Mouse (Mus musculus) olfactory bulb, adult 2 months (tissue): ENCODE results near the gene Lmbr1. TPM values are rescaled to one million over a fixed set of nuclear protein-coding genes. Genes with fewer than 3 reads are reported as not detected.

Experiments used
- H3K27ac ChIP-seq: fragments of 200-500 bp; 2 replicates; pipeline ENCODE4 v1.5.1; 2012; ENCODE audit warnings: low read depth, low read length; ENCODE audit not compliant: insufficient read depth
- H3K4me1 ChIP-seq: fragments of 200-500 bp; 2 replicates; pipeline ENCODE4 v1.6.1; 2012; ENCODE audit warnings: low read length; ENCODE audit not compliant: control insufficient read depth, insufficient read depth
- H3K4me3 ChIP-seq: fragments of 200-500 bp; 2 replicates; pipeline ENCODE4 v1.5.1; 2012; ENCODE audit warnings: mild to moderate bottlenecking, low read depth, low read length, moderate library complexity; ENCODE audit not compliant: insufficient read depth
- CTCF ChIP-seq: fragments of 200-500 bp; IDR thresholded peaks from 2 replicates; pipeline ENCODE4 v1.5.1; 2012; ENCODE audit warnings: low read depth, mild to moderate bottlenecking, low read length, moderate library complexity; ENCODE audit not compliant: insufficient read depth
- POLR2A ChIP-seq: fragments of 200-500 bp; IDR thresholded peaks from 2 replicates; pipeline ENCODE4 v1.6.1; 2012; ENCODE audit warnings: mild to moderate bottlenecking, low read depth, low read length, moderate library complexity; ENCODE audit not compliant: insufficient read depth
- WGBS: fragments of 180-500 bp; shearing (Covaris S2); methylation state at CpG from one replicate; pipeline ENCODE4 v1.1.7; 2018; 5-methylcytosine and 5-hydroxymethylcytosine counted together
- polyA plus RNA-seq: library from polyadenylated mRNA; stranded (reverse); fragments of >200 nt; gene quantifications from 2 replicates; pipeline ENCODE4 v1.2.4, GENCODE M21; 2012; ENCODE audit warnings: low replicate concordance; ENCODE audit not compliant: missing spikeins, insufficient read depth, insufficient read length

Lmbr1 gene
- polyA plus RNA-seq, 1 experiment = not detected

DNA sequence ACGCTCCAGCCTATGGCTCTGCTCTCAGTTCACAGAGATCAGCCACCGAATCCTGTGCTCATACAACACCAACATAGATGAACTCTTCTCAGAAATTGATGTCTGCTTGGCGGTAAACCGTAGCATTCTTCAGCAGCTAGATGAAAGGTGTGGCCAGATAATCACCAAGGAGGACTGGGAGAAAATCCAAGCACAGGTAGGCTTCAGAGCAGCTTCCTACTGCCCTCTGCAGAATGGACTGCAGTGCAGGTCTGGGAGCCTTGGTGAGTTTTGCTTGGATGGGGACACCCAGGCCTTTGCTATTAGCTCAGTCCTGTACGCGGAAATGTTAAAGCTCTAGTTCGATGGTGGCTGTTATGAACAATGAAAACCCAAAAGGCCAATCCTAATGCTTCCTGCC is 154.1 kb downstream of the Lmbr1 start:
- WGBS = 92% methylated on average over 7 of the region's 7 CpGs
- Histone ChIP-seq H3K4me3 (no peak overlapping the region), H3K27ac (no peak overlapping the region), H3K4me1 (no peaks in the 10 kb centered on the region)
- TF ChIP-seq POLR2A (no peak), CTCF (no peak)

DNA sequence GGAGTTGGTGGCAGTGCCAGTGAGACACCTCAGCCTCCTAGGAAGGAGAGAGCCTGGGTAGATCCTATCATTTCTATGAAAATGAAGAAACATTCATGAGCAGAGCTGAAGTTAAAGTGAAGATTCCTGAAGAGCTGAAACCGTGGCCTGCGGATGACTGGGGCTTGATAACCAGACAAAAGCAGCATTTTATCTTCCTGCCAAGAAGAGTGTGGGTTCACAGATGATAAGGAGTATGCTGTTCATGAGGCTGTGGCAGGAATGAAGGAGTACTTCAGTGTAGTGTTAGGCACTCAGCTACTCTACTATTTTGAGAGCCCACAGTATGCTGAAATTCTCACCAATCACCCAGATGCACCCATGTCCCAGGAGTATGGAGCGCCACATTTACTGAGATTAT is 160.2 kb downstream of the Lmbr1 start:
- 83% methylated on average over 3 of the region's 3 CpGs for WGBS
- TF ChIP-seq CTCF (no peak), POLR2A (no peak)
- Histone ChIP-seq H3K4me3 (no peak overlapping the region), H3K27ac (no peak overlapping the region), H3K4me1 (no peaks in the 10 kb centered on the region)

GRCm38 (mm10) chr5:29211980-29212555 is 166.1 kb downstream of the Lmbr1 start:
- Histone ChIP-seq H3K27ac (no peak overlapping the region), H3K4me1 (no peaks in the 10 kb centered on the region), H3K4me3 (no peak overlapping the region)
- TF ChIP-seq POLR2A (no peak), CTCF (no peak)
- WGBS = 81% methylated on average over 4 of the region's 4 CpGs

DNA sequence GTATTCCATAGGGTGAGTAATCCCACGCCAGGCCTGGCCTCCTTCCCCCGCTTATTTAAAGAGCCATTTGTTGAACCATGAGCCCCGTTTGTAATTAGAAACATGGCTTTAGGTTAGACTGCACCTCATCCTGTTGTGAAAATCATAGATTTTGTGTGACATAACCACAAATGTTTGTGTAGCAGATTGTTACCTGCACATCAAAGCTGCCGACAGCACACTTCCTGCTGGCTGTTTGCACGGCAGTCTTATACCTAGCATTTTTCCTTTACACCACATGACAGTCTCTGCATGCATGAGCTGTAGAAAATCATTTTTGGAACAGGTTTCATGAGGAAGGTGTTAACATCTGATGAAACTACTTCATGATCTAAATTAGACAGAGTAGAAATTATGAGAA is 172.5 kb downstream of the Lmbr1 start:
- H3K4me1 ChIP-seq = no peaks in the 10 kb centered on the region
- TF ChIP-seq CTCF (no peak), POLR2A (no peak)
- WGBS = 86% methylated on average over 5 of the region's 5 CpGs

GRCm38 (mm10) chr5:29199868-29200267 is 178.3 kb downstream of the Lmbr1 start:
- WGBS = 89% methylated on average over 3 of the region's 3 CpGs
- Histone ChIP-seq H3K4me3 (no peak overlapping the region), H3K4me1 (peaks cover 3% of the 10 kb centered on the region; the same call in 1 of the 2 replicates), H3K27ac (no peak overlapping the region)
- TF ChIP-seq CTCF (no peak), POLR2A (no peak)

More for the DNA sequence above, 172.5 kb downstream of the Lmbr1 start:
- no peak overlapping the region for H3K4me3 ChIP-seq
- no peak overlapping the region for H3K27ac ChIP-seq

DNA sequence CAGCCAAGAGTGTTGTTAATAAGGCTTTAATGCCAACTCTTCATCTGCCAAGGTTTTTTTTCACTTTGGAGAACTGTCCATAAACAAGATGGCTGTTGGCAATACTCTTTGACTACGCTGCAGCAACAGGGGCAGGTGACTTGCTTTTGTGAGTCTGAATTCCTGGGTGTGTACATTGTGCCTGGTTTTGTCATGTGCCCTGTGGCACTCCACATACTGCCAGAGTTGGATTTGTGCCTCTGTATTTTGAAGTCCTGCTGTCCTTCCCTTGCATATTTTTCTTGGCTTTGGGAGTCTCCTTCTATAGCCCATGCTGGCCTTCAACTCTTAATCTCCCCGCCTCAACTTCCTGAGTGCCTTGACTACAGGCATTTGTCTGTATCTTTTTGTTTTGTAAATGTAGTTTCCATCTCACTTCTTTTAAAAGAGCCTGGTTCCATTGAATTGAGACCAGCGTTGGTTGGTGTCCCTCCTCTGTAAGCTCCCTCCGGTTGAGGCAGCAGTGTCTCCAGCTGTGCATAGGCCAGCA is 179.2 kb downstream of the Lmbr1 start:
- TF ChIP-seq CTCF (no peak), POLR2A (no peak)
- H3K27ac ChIP-seq = no peak overlapping the region
- 58% methylated on average over 4 of the region's 4 CpGs for WGBS
- H3K4me3 ChIP-seq = no peak overlapping the region
- H3K4me1 ChIP-seq = peaks cover 3% of the 10 kb centered on the region; the same call in 1 of the 2 replicates

- H3K27ac ChIP-seq = no peak overlapping the region
- WGBS = 91% methylated on average over 4 of the region's 4 CpGs
- no peak overlapping the region for H3K4me3 ChIP-seq
- H3K4me1 ChIP-seq = peaks cover 3% of the 10 kb centered on the region; the same call in 1 of the 2 replicates
- TF ChIP-seq CTCF = no peak
- no peak for TF ChIP-seq POLR2A
Measured at GRCm38 (mm10) chr5:29197187-29197586, 181.0 kb downstream of the Lmbr1 start.

DNA sequence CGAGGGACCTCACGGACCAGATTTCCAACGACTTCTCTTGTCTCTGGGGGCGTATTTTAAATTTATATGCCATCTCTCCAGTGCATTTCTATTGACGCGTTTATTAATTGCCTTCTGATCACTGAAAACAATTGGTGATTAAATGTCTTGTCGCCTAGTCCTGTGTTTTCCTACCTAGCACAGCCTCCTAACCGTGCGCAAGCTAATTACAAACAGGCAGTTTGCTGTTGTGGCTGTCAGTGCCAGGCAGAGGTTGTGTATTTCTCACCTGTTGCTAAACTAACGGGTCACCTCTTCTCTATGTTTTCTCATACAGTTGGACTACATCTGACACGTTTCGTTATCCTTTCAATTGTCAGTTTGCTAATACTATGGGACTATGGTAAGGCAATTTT is 181.9 kb downstream of the Lmbr1 start:
- Histone ChIP-seq H3K4me3 (peak overlapping the region; percentile 96), H3K4me1 (peaks cover 3% of the 10 kb centered on the region; the same call in 1 of the 2 replicates), H3K27ac (peak overlapping the region; percentile 46; the same call in 1 of the 2 replicates)
- TF ChIP-seq CTCF = no peak
- TF ChIP-seq POLR2A = no peak
- 6% methylated on average over 12 of the region's 12 CpGs for WGBS

GRCm38 (mm10) chr5:29195570-29196263 is 182.5 kb downstream of the Lmbr1 start, which contains the start of gene Rnf32:
Gene Rnf32 (plus strand): TSS chr5:29195992.
- Histone ChIP-seq H3K4me1 (peaks cover 3% of the 10 kb centered on the region; the same call in 1 of the 2 replicates), H3K27ac (peak within 1 kb of the TSS; percentile 79), H3K4me3 (peak within 1 kb of the TSS; percentile 96)
- under 1% methylated on average over 69 of the region's 70 CpGs for WGBS
- TF ChIP-seq POLR2A (peak; percentile 85), CTCF (no peak)
